In genomic region chr3:136828451-136828850, GRCm38 (mm10) we compare ENCODE assay signal across 18 mouse cellular contexts.
DNase-seq lines count a peak whose midpoint lies in the region; ATAC-seq and TF ChIP-seq lines count a peak whose summit lies in the region.
"Had no signal": no experiment of that assay in that cellular context is flagged by ENCODE, and none has a peak within 500 bp of the region (broad histone marks: within the 10 kb centered on the region; RNA-seq: fewer than 3 reads in every experiment).

No protein-coding gene starts in this region.

- no peak for DNase-seq in forebrain, embryonic 11.5 days (ENCODE audit: low spot score)
- DNase-seq in layer of hippocampus, adult 2 months (ENCODE audit: low spot score in 2 of 2) = peak in 1 of 2 experiments; percentile 51
- DNase-seq in layer of hippocampus, postnatal 10 days (ENCODE audit: low spot score in 2 of 2) = no peak
- peak; percentile 33 for DNase-seq in midbrain, postnatal 0 days (ENCODE audit: low spot score)
- DNase-seq in midbrain, embryonic 11.5 days (ENCODE audit: low spot score, missing footprints) = no peak
- DNase-seq: adrenal gland, postnatal 14 days; cerebellum, adult 18-20 months; cerebellum, adult 9-11 months; cerebellum, postnatal 36 days; gastrocnemius, postnatal 14 days; heart, postnatal 36 days had no signal

- 44% methylated on average over 2 of the region's 2 CpGs for WGBS in forebrain, embryonic 16.5 days
- 82% methylated on average over 2 of the region's 2 CpGs for WGBS in forebrain, embryonic 11.5 days
- 46% methylated on average over 2 of the region's 2 CpGs for WGBS in midbrain, postnatal 0 days
- WGBS in midbrain, embryonic 11.5 days = 89% methylated on average over 2 of the region's 2 CpGs

- peak; percentile 66 for ATAC-seq in forebrain, embryonic 16.5 days
- no peak for ATAC-seq in forebrain, embryonic 11.5 days (replicated peaks; ENCODE audit: low FRiP score)
- ATAC-seq in midbrain, postnatal 0 days (ENCODE audit: low FRiP score) = no peak
- ATAC-seq in midbrain, embryonic 11.5 days (ENCODE audit: low FRiP score) = no peak
- ATAC-seq: activated CD4-positive, CD25-positive, alpha-beta regulatory T cell, adult 4 months; hindbrain, postnatal 0 days; Patski had no signal

- no peak overlapping the region for H3K9ac ChIP-seq in forebrain, embryonic 16.5 days (replicated peaks; ENCODE audit: low read depth, low read length)
- H3K9ac ChIP-seq in forebrain, embryonic 11.5 days (ENCODE audit: low read length) = no peak overlapping the region
- H3K9ac ChIP-seq in midbrain, postnatal 0 days (replicated peaks; ENCODE audit: low read length, poor library complexity, severe bottlenecking) = no peak overlapping the region
- no peak overlapping the region for H3K9ac ChIP-seq in midbrain, embryonic 11.5 days (ENCODE audit: low read length)
- H3K9ac ChIP-seq: heart, embryonic 13.5 days had no signal

- no peaks in the 10 kb centered on the region for H3K27me3 ChIP-seq in forebrain, embryonic 16.5 days (replicated peaks; ENCODE audit: control insufficient read depth, insufficient read depth, low read length)
- H3K27me3 ChIP-seq in forebrain, embryonic 11.5 days (ENCODE audit: control insufficient read depth, insufficient read depth, low read length) = no peaks in the 10 kb centered on the region
- no peaks in the 10 kb centered on the region for H3K27me3 ChIP-seq in midbrain, postnatal 0 days (ENCODE audit: insufficient read depth, low read length)
- no peaks in the 10 kb centered on the region for H3K27me3 ChIP-seq in midbrain, embryonic 11.5 days (ENCODE audit: control insufficient read depth, insufficient read depth, low read length)
- H3K27me3 ChIP-seq: CH12.LX; heart, embryonic 13.5 days; Patski had no signal

- H3K27ac ChIP-seq in forebrain, embryonic 16.5 days (ENCODE audit: low read length) = peak overlapping the region; percentile 80
- no peak overlapping the region for H3K27ac ChIP-seq in forebrain, embryonic 11.5 days (ENCODE audit: low read depth, low read length)
- H3K27ac ChIP-seq in layer of hippocampus, adult 2 months = peak overlapping the region; percentile 88
- H3K27ac ChIP-seq in midbrain, postnatal 0 days (ENCODE audit: low read depth, low read length) = no peak overlapping the region
- H3K27ac ChIP-seq in midbrain, embryonic 11.5 days (ENCODE audit: low read depth, low read length) = no peak overlapping the region
- H3K27ac ChIP-seq: embryonic facial prominence, embryonic 10.5 days; heart, embryonic 13.5 days; hindbrain, postnatal 0 days had no signal

- H3K4me1 ChIP-seq in forebrain, embryonic 16.5 days (replicated peaks; ENCODE audit: control insufficient read depth, insufficient read depth, low read length) = peaks cover 25% of the 10 kb centered on the region
- H3K4me1 ChIP-seq in forebrain, embryonic 11.5 days (replicated peaks; ENCODE audit: control insufficient read depth, insufficient read depth, low read length) = peaks cover 2% of the 10 kb centered on the region; the same call in 1 of the 2 replicates
- H3K4me1 ChIP-seq in midbrain, postnatal 0 days (ENCODE audit: insufficient read depth, low read length) = peaks cover 14% of the 10 kb centered on the region; the same call in 1 of the 2 replicates
- peaks cover 10% of the 10 kb centered on the region for H3K4me1 ChIP-seq in midbrain, embryonic 11.5 days (ENCODE audit: control insufficient read depth, insufficient read depth, low read length)

- H3K4me2 ChIP-seq in forebrain, embryonic 16.5 days (ENCODE audit: low read length) = no peak overlapping the region
- no peak overlapping the region for H3K4me2 ChIP-seq in forebrain, embryonic 11.5 days (ENCODE audit: low read depth, low read length, severe bottlenecking)
- no peak overlapping the region for H3K4me2 ChIP-seq in midbrain, postnatal 0 days (ENCODE audit: low read depth, low read length, poor library complexity, severe bottlenecking)
- no peak overlapping the region for H3K4me2 ChIP-seq in midbrain, embryonic 11.5 days
- H3K4me2 ChIP-seq: heart, embryonic 13.5 days had no signal

- H3K36me3 ChIP-seq in forebrain, embryonic 16.5 days (ENCODE audit: control insufficient read depth, insufficient read depth) = no peaks in the 10 kb centered on the region
- no peaks in the 10 kb centered on the region for H3K36me3 ChIP-seq in forebrain, embryonic 11.5 days (ENCODE audit: control insufficient read depth, insufficient read depth, low read length)
- no peaks in the 10 kb centered on the region; the same call in 1 of the 2 replicates for H3K36me3 ChIP-seq in midbrain, postnatal 0 days (ENCODE audit: insufficient read depth, low read length)
- H3K36me3 ChIP-seq in midbrain, embryonic 11.5 days (ENCODE audit: control insufficient read depth, insufficient read depth, low read length) = no peaks in the 10 kb centered on the region
- H3K36me3 ChIP-seq: embryonic facial prominence, embryonic 10.5 days had no signal

- H3K4me3 ChIP-seq in forebrain, embryonic 16.5 days (replicated peaks; ENCODE audit: low read length) = no peak overlapping the region
- H3K4me3 ChIP-seq in forebrain, embryonic 11.5 days (ENCODE audit: low read depth, low read length) = no peak overlapping the region
- H3K4me3 ChIP-seq in layer of hippocampus, adult 2 months = no peak overlapping the region
- H3K4me3 ChIP-seq in midbrain, postnatal 0 days (ENCODE audit: low read depth, low read length) = no peak overlapping the region
- no peak overlapping the region for H3K4me3 ChIP-seq in midbrain, embryonic 11.5 days (ENCODE audit: low read depth, low read length)
- H3K4me3 ChIP-seq: embryonic facial prominence, embryonic 10.5 days; heart, embryonic 13.5 days had no signal

- no peak for TF ChIP-seq CTCF in layer of hippocampus, adult 2 months (conservative IDR thresholded peaks at IDR 0.05)
- no peak for TF ChIP-seq CTCF in midbrain, postnatal 0 days (IDR thresholded peaks at IDR 0.05)

- no peaks in the 10 kb centered on the region for H3K9me3 ChIP-seq in forebrain, embryonic 16.5 days (ENCODE audit: control insufficient read depth, low read length)
- H3K9me3 ChIP-seq in forebrain, embryonic 11.5 days (ENCODE audit: control insufficient read depth, low read length) = no peaks in the 10 kb centered on the region
- no peaks in the 10 kb centered on the region for H3K9me3 ChIP-seq in midbrain, postnatal 0 days (ENCODE audit: low read length)
- H3K9me3 ChIP-seq in midbrain, embryonic 11.5 days (ENCODE audit: control insufficient read depth, low read length) = no peaks in the 10 kb centered on the region
- H3K9me3 ChIP-seq: embryonic facial prominence, embryonic 10.5 days; heart, embryonic 13.5 days had no signal

Comparison
In these comparisons a context has a peak if more than half of its experiments do, and no peak if none do; other contexts are left out.
1. H3K27ac ChIP-seq: peak in forebrain, embryonic 16.5 days (single experiment) and layer of hippocampus, adult 2 months (single experiment); none in forebrain, embryonic 11.5 days (single experiment), midbrain, postnatal 0 days (single experiment) and midbrain, embryonic 11.5 days (single experiment).